Mouse (Mus musculus): ENCODE measurements around the gene Col6a1.
"Not testable (repeated sequence)": the region's sequence is repeated elsewhere in the genome, so short reads cannot be mapped to it uniquely, and the experiment has no call there.

The Col6a1 gene

DNA sequence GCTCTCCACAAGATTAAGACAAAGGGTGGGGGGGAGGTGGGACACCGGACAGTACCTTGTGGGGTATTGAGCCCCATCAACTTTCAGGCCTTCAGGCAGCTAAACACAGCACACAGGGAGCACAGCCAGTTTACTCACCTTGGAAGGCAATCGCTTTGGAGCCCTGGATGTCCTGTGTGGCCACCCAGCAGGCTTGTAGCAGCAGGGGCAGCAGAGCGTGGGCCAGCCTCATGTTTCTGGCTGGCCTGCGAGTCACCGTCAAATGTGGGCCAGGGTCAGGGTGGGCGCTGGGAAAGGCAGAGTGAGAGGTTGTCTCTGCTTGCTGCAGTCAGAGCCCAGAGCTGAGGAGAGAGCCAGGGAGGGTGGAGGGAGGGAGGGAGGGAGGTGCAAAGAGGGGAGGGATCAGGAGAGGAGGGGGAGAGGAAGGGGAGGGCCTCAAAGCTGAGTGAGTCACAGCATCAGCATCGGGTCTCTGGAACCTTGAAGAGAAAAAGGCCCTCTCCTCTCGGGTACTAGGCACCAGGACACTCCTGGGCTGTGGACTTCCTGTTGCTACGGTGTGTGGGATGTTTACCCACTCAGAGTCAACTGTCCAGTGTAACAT is at the start of gene Col6a1:
Col6a1 (minus strand) TSS at position 487 of the 604 bp plus-strand sequence.
- DNase-seq (ENCODE audit: low spot score in 2 of 2): no peak

DNA sequence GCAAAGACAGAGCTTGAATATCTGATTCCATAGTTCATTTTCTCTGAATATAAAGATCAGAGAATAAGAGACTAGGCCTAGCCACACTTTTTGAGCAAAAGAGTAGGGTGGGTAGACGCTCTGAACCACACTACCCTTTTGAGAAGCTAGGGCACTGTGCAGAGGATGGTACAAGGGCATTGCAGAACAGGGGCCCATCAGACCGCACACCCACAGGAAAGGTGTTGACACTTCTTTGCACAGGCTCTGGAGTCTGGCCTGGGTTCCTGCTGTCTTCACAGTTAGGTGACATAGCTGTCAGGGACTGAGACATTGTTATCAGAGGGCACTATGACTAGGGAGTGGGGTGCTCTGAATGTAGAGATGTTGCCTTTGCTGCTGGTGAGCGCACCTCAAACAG is 45.7 kb upstream of the Col6a1 start:
- no peak for DNase-seq (ENCODE audit: low spot score in 2 of 2)

DNA sequence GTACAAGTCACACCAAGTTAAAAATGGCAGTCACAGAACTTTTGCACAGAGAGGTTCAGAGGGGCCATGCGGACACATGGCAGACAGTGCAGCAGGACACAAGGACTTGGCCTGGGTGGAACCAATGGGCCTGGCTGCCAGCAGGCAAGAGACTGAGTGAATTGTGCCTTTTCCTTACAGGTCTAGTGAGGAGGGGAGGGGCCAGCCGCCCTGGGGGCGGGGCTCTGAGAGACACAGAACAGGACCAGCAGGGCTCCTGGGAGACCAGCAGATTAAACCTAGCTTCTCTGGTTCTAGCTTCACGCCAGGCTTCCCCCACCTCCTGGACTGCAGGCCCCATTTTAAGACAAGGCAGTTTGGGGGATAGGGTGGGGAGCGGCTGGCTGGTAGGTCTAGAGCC is 45.1 kb upstream of the Col6a1 start:
- DNase-seq (ENCODE audit: low spot score in 2 of 2): no peak

DNA sequence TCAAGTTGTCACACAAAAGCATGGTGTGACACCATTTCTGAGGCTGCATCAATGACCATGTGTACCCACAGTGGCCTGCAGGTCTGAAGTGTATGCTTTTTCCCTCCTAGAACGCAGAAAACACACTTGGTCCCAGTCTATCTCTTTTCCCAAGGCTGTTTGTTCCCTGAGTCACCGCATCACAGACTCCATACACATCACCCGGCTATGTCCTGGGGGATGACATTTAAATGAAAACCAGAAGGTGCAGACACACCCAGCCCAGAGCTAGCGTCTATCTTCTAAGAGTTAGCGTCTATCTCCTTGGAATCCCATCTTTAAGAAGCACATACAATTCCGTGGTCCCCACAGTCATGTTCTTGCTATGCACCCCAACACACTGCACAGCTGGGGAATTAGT is 43.6 kb upstream of the Col6a1 start:
- DNase-seq (ENCODE audit: low spot score in 2 of 2): no peak

- no peak for DNase-seq (ENCODE audit: low spot score in 2 of 2)
Measured at GRCm38 (mm10) chr10:76766196-76766595, 40.2 kb upstream of the Col6a1 start.

DNA sequence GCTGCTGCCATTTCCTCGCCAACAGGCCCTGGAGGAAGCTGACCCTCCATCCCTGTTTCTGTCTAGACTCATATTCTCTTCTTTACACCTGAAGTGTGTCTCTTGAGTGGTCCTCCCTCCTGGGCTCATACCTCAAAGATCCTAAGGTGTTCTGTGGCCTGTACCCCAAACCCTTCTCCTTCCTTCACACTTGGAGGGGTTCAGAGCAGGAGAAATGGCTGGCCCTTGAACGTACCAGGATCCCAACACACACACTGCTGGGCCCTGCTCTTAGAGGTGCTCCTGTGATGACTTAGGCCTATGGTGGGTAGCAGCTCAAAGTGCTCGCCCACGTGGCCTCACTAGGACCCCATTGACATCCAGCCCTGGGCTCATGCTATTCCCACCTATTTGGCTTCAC is 39.0 kb upstream of the Col6a1 start:
- DNase-seq (ENCODE audit: low spot score in 2 of 2): peak in 1 of 2 experiments; percentile 2

- no peak for DNase-seq (ENCODE audit: low spot score in 2 of 2)
Measured at GRCm38 (mm10) chr10:76763016-76763415, 37.0 kb upstream of the Col6a1 start.

DNA sequence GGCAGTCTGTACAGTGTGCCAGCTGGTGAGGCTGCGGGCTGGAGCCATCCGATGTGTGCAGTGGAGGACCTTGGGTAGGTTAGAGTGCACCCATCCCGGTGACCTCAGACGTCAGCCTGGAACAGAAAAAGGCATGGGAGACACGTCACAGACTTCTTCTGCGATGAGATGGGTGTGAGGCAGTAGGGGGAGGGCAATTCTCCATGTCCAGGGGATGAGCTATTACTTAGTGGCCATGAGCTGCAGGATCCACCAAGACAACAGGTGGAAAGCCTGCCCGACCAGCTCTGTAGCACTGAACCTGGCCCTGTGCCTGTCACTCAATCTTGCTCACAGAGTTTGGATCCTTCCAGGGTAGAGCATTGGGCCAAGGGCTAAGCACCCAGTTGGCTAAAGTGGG is 36.4 kb upstream of the Col6a1 start:
- no peak for DNase-seq (ENCODE audit: low spot score in 2 of 2)

DNA sequence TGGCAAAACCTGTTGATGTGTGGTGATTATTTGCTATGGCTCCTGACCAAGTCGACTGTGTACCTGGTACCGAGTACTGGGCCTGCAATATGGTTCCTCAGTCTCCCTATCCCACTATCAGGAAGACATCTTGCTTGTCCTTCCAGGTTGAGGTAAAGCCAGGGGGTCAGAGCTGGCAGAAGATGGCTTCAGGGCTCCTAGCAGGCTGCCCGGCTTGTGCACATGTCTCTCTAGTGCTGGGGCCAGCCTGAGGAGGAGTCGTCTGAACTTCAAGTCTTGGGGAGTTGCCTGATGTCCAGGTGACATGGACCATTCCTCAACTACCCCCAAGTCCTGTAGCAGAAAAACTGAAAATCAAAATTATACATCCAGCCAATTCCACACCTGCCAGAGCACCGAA is 33.9 kb upstream of the Col6a1 start:
- DNase-seq (ENCODE audit: low spot score in 2 of 2): no peak

- no peak for DNase-seq (ENCODE audit: low spot score in 2 of 2)
Measured at GRCm38 (mm10) chr10:76753640-76754039, 27.7 kb upstream of the Col6a1 start.

- not testable (repeated sequence) for DNase-seq (ENCODE audit: low spot score in 2 of 2)
Measured at GRCm38 (mm10) chr10:76744267-76744666, 18.3 kb upstream of the Col6a1 start.

GRCm38 (mm10) chr10:76736764-76737163 is 10.8 kb upstream of the Col6a1 start:
- DNase-seq (ENCODE audit: low spot score in 2 of 2): no peak

GRCm38 (mm10) chr10:76734979-76735378 is 9.0 kb upstream of the Col6a1 start:
- DNase-seq (ENCODE audit: low spot score in 2 of 2): peak in 1 of 2 experiments; percentile 77

- DNase-seq (ENCODE audit: low spot score in 2 of 2): peak in 1 of 2 experiments; percentile 8
Measured at GRCm38 (mm10) chr10:76733677-76734068, 7.7 kb upstream of the Col6a1 start.

GRCm38 (mm10) chr10:76732881-76733676 is 7.1 kb upstream of the Col6a1 start:
- DNase-seq (ENCODE audit: low spot score in 2 of 2): peak; percentile 73 to 75

GRCm38 (mm10) chr10:76732391-76732790 is 6.4 kb upstream of the Col6a1 start:
- DNase-seq (ENCODE audit: low spot score in 2 of 2): no peak

- peak in 1 of 2 experiments; percentile 8 for DNase-seq (ENCODE audit: low spot score in 2 of 2)
Measured at GRCm38 (mm10) chr10:76731621-76732239, 5.8 kb upstream of the Col6a1 start.

GRCm38 (mm10) chr10:76729631-76730620 is 4.0 kb upstream of the Col6a1 start:
- DNase-seq (ENCODE audit: low spot score in 2 of 2): peak in 1 of 2 experiments; percentile 43

DNA sequence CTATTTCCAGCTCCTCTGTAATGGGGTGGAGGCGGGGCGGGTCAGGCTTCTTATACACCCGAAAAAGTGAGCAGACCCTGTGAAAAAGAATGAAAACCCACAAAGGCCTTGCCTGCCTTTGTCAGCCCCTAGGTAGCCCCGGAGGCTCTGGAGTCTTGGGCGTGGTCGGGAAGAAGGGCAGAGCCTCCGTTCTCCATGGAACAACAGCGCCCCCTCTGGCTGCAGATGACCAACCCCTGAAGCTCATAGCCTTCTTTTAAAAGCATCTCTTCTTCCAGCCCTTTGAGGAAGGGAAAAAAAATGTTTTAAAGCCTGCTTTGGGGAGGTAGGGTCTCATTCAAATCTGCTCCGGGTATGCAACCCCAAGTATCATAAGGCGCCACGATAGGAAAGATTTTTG is 2.4 kb upstream of the Col6a1 start:
- DNase-seq (ENCODE audit: low spot score in 2 of 2): peak in 1 of 2 experiments; percentile 68

GRCm38 (mm10) chr10:76727301-76727700 is 1.3 kb upstream of the Col6a1 start:
- DNase-seq (ENCODE audit: low spot score in 2 of 2): no peak

DNA sequence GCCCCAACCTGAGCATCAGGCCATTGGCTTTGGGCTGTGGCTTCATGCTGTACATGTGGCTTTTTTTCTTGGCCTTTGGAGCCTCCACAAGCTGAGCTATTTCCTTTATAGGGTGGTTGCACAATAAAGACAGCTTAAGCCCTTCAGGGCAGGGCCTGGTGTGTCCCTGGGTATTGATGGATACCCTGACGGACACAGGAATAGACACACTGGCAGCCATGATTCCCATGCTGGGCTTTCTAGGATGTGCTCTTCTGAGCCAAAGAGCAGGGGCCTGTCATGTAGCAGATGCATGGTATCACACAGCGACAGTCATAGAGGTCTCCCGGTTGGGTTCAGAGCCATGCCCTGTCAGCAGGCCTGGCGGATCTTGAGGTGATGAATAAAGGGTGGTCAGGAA is 898 bp upstream of the Col6a1 start:
- no peak for DNase-seq (ENCODE audit: low spot score in 2 of 2)

DNA sequence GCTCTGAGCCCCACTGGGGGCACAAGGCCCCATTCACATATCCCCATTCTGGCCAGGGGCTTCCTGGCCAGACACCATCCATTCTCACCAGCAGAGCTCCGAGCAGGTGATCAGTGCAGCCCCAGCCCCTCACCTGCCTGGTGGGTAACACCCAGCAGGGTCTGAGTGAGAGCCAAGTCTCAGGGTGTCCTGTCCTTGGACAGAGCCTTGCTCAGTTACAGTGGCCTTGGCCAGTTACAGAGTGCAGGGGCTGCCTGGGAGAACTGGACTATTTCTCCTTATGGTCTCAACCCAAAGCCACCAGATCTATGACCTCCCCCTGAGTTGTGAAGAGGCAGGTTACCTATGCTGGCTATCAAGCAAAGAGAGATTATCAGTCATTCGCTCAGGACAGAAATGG is 871 bp downstream of the Col6a1 start:
- no peak for DNase-seq (ENCODE audit: low spot score in 2 of 2)
